Mouse (Mus musculus) cerebellum, postnatal 25 days (tissue): ENCODE data around the gene Wdr37.

ENCODE experiments used
- DNase-seq, 2 experiments: peaks; one replicate each; pipeline ENCODE4 v3.0.0; 2021; ENCODE audit warnings: mixed read lengths in 2 of 2

Wdr37 gene

GRCm38 (mm10) chr13:8839937-8840336 is 31.8 kb downstream of the Wdr37 start:
- no peak for DNase-seq

DNA sequence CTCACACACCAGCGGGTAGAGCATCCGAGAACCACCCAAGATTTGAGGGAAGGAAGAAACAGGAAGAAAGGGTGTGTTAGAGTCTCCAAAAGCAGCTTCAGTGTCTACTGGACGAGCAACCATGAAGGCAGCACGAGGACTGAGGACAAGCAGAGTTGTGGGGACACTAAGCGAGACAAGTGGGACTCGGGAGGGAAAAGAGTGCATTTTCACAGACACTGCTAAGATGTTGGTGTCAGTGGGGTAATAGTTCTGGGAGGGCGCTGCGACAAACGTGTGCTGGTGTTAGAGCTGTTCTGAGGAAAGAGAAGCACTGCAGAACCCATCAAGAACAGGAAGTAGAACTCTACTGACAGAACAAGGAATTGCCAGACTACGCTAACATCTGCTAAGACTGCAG is 32.6 kb downstream of the Wdr37 start:
- no peak for DNase-seq

GRCm38 (mm10) chr13:8838394-8838793 is 33.3 kb downstream of the Wdr37 start:
- no peak for DNase-seq

DNA sequence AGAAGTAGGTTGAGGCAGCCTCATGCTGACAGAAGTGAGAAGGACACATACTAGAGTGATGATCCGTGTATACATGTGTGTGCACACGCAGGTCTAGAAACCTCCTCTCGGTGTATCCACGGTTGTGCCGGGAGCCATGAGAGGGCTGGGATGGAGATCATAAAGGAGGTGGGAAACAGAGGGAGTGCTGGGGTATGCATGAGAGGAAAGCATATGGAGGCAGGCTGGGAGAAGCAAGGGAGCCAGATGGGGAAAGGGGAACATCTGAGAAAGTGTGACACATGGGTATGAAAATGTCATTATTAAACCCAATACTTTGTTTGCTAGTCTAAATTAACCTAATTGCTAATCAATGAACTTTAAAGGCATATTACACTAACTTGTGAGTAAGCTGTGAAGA is 37.1 kb downstream of the Wdr37 start:
- DNase-seq: no peak

DNA sequence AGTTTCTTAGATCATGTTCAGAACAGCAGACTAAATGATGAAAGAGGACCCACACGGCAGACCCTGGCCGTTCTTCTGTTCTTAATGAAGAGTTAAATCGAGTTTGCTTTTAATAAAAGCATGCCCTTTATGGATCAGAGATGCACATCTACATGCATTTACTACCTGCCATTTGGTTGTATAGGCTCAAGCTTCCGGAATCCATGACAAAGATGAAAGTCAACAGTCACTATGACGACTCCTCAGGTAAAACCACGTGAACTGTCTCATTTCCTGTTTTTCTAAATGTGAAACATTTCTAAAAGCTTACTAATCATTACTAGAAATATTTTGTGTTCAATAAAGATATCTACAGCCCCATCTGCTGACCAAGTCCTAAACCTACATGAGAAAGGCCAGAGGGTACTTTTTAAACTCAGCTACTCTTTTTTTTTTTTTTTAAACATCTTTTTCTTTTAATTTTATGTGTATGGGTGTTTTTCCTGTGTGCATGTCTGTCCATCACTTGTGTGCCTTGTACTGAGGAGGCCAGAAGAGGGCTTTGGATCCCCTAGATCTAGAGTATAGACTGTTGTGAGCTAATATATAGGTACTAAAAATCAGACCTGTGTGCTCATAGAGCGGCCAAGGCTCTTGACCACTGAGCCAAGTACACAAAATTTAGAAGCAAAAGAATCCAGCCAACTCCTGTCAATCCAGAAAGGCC is 40.0 kb downstream of the Wdr37 start:
- no peak for DNase-seq

GRCm38 (mm10) chr13:8830696-8831095 is 41.0 kb downstream of the Wdr37 start:
- no peak for DNase-seq

DNA sequence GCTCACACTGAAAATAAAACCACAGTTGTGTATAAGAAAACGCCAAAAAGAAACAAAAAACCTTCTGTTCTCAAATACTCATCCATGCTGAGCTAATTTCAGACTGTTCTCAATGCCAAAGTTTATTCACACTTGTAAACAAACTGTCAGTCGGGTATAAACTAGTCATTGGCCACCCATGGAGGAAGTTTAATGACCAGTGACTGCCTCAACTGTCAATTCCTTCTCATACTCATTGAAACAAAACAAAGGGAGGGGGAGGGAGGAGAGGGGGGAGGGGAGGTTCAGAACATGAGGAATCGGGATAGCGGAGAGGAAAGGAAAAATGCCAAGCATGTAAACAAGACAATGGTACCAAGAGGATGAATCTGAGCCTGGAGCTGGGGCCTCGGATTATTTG is 41.9 kb downstream of the Wdr37 start:
- DNase-seq: no peak

DNA sequence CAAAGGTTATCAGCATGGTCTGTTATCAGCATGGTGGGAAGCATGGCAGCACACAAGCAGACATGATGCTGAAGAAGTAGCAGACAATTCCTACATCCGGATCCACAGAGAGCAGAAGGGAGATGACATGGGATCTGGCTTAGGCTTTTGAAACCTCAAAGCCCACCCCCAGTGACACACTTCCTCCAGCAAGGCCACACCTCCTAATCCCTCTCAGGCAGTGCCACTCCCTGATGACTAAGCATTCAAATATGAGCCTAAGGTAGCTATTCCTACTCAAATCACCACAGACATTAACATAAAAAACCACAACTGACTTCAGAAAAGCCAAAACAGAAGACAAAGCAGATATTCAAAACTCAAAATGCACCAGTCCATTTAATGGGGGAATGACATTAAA is 42.8 kb downstream of the Wdr37 start:
- DNase-seq: no peak

DNA sequence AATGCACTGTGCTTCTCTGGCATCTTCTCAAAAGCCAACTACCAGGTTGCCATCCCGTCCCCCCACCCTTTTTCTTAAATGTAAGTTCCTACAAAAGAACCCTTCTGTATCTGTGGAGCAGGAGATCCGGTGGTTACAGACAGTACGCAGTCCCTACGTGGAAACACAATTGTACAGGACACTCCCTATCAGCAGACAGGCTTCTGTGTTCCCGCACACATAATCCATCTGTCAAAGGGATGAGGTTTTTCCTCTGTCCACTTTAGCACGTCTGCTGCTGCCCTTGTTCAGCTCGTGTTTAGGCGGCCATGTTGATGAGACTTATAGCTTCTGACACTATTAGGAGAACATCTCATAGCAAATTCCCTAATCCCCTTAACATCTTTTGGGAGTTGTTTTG is 48.2 kb downstream of the Wdr37 start:
- DNase-seq: no peak

DNA sequence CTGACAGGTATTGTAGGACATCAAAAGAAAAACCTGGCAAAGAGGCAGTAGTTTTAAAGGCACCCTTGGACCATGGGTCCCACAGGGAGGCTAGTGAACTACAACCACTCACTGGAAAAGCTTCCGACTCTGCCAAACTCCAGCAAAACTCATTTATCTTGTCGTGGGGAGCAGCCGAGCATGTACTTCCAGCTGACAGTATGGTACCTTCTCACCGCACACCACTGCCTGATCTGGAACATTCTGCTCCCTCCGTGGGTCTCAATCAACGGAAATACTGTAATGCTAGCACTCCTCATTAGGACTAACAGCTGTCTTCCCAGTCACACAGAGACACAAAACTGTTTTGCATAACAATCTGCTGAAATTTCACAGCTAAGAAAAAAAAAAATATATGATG is 48.6 kb downstream of the Wdr37 start:
- no peak for DNase-seq

DNA sequence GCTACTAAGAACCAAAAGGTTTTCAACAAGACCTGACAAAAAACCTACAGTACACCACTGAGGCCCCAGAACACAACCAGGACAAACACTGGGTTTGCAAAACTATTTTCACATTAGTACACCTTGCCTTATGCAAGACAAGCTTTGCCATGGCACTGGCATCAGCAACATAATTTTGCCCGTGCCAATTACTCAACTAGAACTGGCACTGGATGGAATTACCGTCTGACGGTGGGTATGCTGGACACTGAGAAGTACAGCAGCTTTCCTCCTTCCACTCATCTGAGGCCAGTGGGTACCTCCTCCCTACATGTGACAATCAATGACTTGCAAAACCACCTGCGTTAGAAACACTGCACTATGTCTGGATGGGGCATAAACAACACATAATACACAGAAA is 49.5 kb downstream of the Wdr37 start:
- peak in 1 of 2 experiments; percentile 22 for DNase-seq

DNA sequence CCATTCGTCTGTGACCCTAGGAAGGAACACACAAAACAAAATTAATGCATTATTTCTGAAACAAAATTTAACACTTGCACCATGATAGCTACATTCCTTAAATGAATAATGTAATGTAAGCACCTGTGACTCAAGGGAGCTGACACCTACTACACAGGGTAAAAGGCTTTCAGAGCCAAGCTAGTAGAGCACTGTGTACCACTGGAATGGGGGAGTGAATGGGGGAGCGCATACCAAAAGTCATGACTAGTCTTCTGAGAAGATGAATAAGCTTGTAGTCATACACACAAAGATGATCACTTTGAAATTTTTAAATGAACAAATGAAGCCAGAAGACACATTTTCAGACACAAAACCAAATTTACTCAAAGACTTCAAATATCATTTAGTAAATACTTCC is 65.8 kb downstream of the Wdr37 start:
- DNase-seq: no peak

- DNase-seq: no peak
Observed at GRCm38 (mm10) chr13:8800576-8800975, 71.1 kb downstream of the Wdr37 start.

DNA sequence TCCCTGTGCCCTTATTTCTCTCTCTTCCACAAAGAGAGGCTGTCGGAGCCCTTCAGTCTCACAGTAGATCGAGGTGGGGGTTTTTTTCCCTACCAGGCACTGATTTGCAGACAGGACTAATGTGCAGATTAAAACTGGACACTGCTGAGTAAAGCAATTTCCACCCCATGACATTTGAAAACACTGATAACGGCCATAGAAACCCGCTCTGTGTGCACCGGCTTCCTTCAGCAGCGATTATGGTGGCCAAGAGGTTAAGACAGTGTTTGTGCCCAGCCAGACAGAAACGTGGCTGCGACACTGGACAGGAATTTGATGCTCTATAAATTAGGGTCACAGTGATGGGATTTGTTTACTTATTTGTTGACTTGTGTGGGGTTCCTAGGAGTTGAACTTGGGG is 78.5 kb downstream of the Wdr37 start:
- no peak for DNase-seq

- peak; percentile 63 to 76 for DNase-seq
Observed at GRCm38 (mm10) chr13:8785185-8785584, 86.5 kb downstream of the Wdr37 start.

- no peak for DNase-seq
Observed at GRCm38 (mm10) chr13:8784308-8785061, 87.2 kb downstream of the Wdr37 start.

- DNase-seq: no peak
Observed at GRCm38 (mm10) chr13:8783686-8784307, 87.9 kb downstream of the Wdr37 start.

GRCm38 (mm10) chr13:8782636-8783035 is 89.1 kb downstream of the Wdr37 start:
- peak; percentile 61 to 69 for DNase-seq

GRCm38 (mm10) chr13:8780441-8780840 is 91.3 kb downstream of the Wdr37 start:
- peak; percentile 19 to 62 for DNase-seq

DNA sequence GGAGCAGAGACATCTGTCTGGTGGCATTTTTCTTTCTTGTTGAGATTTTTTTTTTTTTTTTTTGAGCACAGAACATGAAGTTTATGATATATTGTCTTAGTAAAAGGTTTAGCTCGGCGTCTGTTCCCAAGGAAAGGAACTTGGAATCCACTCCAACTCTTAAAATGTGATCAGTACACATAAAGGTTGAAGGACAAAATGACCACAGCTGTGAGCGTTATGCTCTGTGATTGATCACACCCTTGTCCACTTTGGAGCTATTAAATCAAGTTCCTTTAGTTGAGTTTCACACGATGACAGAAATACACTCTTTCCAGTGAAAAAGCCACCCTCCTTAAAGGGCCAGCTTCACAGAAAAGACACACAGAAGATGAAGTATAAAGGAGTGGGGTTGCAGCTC is 101.1 kb downstream of the Wdr37 start:
- DNase-seq: no peak

DNA sequence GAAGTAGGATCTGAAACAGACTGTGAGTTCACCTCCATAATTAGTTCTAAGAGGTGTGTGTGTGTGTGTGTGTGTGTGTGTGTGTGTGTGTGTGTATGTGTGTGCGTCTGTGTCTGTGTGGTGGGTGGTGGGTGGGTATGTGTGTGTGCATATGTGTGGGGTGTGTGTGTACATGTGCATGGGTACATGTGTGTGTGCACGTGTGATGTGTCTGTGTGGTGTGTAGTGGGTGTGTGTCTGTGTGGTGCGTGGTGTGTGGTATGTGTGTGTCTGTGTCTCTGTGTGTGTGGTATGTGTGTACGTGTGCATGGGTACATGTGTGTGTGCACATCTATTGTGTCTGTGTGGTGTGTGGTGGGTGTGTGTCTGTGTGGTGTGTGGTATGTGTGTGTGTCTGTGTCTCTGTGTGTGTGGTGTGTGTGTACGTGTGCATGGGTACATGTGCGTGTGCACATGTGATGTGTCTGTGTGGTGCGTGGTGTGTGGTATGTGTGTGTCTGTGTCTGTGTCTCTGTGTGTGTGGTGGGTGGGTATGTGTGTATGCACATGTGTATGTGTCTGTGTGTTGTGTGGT is 102.0 kb downstream of the Wdr37 start:
- DNase-seq: no peak

- no peak for DNase-seq
Observed at GRCm38 (mm10) chr13:8760940-8761339, 110.8 kb downstream of the Wdr37 start.
